Mouse (Mus musculus) limb, embryonic 14.5 days (tissue): Measurements from ENCODE around the gene Rhbdf1. TPM values are rescaled to one million over a fixed set of nuclear protein-coding genes. Genes with fewer than 3 reads are reported as not detected.
"Not testable (repeated sequence)": the region's sequence is repeated elsewhere in the genome, so short reads cannot be mapped to it uniquely, and the experiment has no call there.

Experiments
- ATAC-seq: fragments of 200-750 bp; cut with Nextera tagmentation; 2 replicates; pipeline ENCODE4 v1.8.0; 2017; ENCODE audit warnings: low read depth, moderate number of reproducible peaks, moderate TSS enrichment; ENCODE audit not compliant: low FRiP score
- DNase-seq: peaks from one replicate; pipeline ENCODE4 v3.0.0-alpha.2; 2015; ENCODE audit warnings: low spot score
- H3K27ac ChIP-seq: fragments of 300-500 bp; sonication (generic); replicated peaks from 2 replicates; pipeline ENCODE4 v1.5.1; 2014; ENCODE audit warnings: low read depth, mild to moderate bottlenecking, low read length, moderate library complexity, mixed read lengths
- H3K27me3 ChIP-seq: fragments of 300-500 bp; sonication (generic); 2 replicates; pipeline ENCODE4 v1.6.1; 2014; ENCODE audit warnings: low read length, mixed read lengths; ENCODE audit not compliant: control insufficient read depth, insufficient read depth
- H3K36me3 ChIP-seq: fragments of 300-500 bp; sonication (generic); 2 replicates; pipeline ENCODE4 v1.6.1; 2014; ENCODE audit warnings: mild to moderate bottlenecking, low read length, moderate library complexity, mixed read lengths; ENCODE audit not compliant: control insufficient read depth, insufficient read depth
- H3K4me1 ChIP-seq: fragments of 300-500 bp; sonication (generic); 2 replicates; pipeline ENCODE4 v1.6.1; 2014; ENCODE audit warnings: antibody characterized with exemption, low read length, mixed read lengths; ENCODE audit not compliant: control insufficient read depth, insufficient read depth
- H3K4me2 ChIP-seq: fragments of 300-500 bp; sonication (generic); replicated peaks from 2 replicates; pipeline ENCODE4 v1.6.1; 2014; ENCODE audit warnings: low read depth, mild to moderate bottlenecking, low read length, moderate library complexity; ENCODE audit not compliant: severe bottlenecking
- H3K4me3 ChIP-seq: fragments of 300-500 bp; sonication (generic); replicated peaks from 2 replicates; pipeline ENCODE4 v1.5.1; 2014; ENCODE audit warnings: low read length
- H3K9ac ChIP-seq: fragments of 300-500 bp; sonication (generic); 2 replicates; pipeline ENCODE4 v1.6.1; 2014; ENCODE audit warnings: mild to moderate bottlenecking, low read depth, low read length, moderate library complexity; ENCODE audit not compliant: severe bottlenecking
- H3K9me3 ChIP-seq: fragments of 300-500 bp; sonication (generic); 2 replicates; pipeline ENCODE4 v1.6.1; 2016; ENCODE audit warnings: low read length; ENCODE audit not compliant: control insufficient read depth
- POLR2A ChIP-seq: fragments of 200-500 bp; IDR thresholded peaks from 2 replicates; pipeline ENCODE4 v1.8.0; 2012; ENCODE audit warnings: inconsistent platforms, mild to moderate bottlenecking, moderate library complexity, borderline replicate concordance; ENCODE audit not compliant: insufficient read depth, insufficient read length; ENCODE audit errors: extremely low read depth
- WGBS: fragments of 180-500 bp; shearing (Covaris S2); extraction: QIAGEN DNeasy Blood & Tissue Kit; methylation state at CpG from one replicate; pipeline ENCODE4 v1.1.7; 2014; 5-methylcytosine and 5-hydroxymethylcytosine counted together
- polyA plus RNA-seq, 2 experiments: library from polyadenylated mRNA; depleted of rRNA in 1 of 2; stranded (reverse) in 1 of 2; unstranded in 1 of 2; fragments of >200 nt; fragmentation: Nextera tagmentation in 1 of 2; extraction: Ambion mirVana in 1 of 2; gene quantifications; 2 replicates each; pipeline versions ENCODE4 v1.2.1 to v1.2.3; 2012 to 2014

Rhbdf1 gene
- polyA plus RNA-seq, 2 experiments = 61.5 to 136 TPM

DNA sequence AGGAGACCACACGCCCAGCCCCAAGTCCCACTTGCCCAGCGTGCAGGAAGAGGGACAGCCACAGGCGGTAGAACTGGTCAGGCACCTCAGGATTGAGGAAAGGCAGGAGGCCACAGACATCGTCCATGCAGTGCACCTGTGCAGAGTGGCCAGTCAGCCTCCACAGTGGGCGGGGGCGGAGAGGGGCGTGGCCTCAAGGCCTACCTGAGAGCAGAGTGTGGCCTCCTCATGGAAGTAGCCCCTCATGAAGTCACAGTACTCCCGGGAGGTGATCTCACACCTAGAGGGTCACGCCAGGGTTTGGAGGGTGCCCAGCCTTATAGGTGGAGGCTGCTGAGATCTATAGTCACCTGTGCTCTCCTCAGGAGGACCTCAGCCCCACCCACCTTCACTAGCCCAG lies 11.5 kb downstream of the Rhbdf1 start:
- Histone ChIP-seq H3K4me1 (peaks cover 5% of the 10 kb centered on the region; the same call in 1 of the 2 replicates), H3K4me2 (no peak overlapping the region), H3K4me3 (no peak overlapping the region), H3K27ac (no peak overlapping the region), H3K9ac (no peak overlapping the region), H3K9me3 (no peaks in the 10 kb centered on the region), H3K36me3 (peaks cover 82% of the 10 kb centered on the region), H3K27me3 (no peaks in the 10 kb centered on the region)
- ATAC-seq (no peak), DNase-seq (no peak)
- no peak for TF ChIP-seq POLR2A
- 90% methylated on average over 9 of the region's 9 CpGs for WGBS

GRCm38 (mm10) chr11:32205058-32205873 lies 16.8 kb downstream of the Rhbdf1 start, which contains the start of gene Snrnp25:
Snrnp25 (plus strand) TSS chr11:32205415.
- H3K9me3 ChIP-seq = no peaks in the 10 kb centered on the region
- ATAC-seq = peak; percentile 100
- H3K9ac ChIP-seq = peak within 1 kb of the TSS; percentile 71
- DNase-seq = peak; percentile 99
- 1% methylated on average over 50 of the region's 52 CpGs for WGBS
- peaks cover 7% of the 10 kb centered on the region; the same call in 1 of the 2 replicates for H3K4me1 ChIP-seq
- peak within 1 kb of the TSS; percentile 69 for H3K4me2 ChIP-seq
- TF ChIP-seq POLR2A = peak; percentile 30; the same call in 1 of the 2 replicates
- H3K27ac ChIP-seq = no peak within 1 kb of the TSS
- H3K36me3 ChIP-seq = peaks cover 28% of the 10 kb centered on the region
- no peaks in the 10 kb centered on the region for H3K27me3 ChIP-seq
- peak within 1 kb of the TSS; percentile 63 for H3K4me3 ChIP-seq

- Histone ChIP-seq H3K27ac (no peak overlapping the region), H3K27me3 (no peaks in the 10 kb centered on the region), H3K4me3 (no peak overlapping the region), H3K4me1 (peaks cover 7% of the 10 kb centered on the region; the same call in 1 of the 2 replicates), H3K9ac (no peak overlapping the region), H3K36me3 (no peaks in the 10 kb centered on the region), H3K9me3 (no peaks in the 10 kb centered on the region), H3K4me2 (no peak overlapping the region)
- DNase-seq (no peak), ATAC-seq (no peak)
- 73% methylated on average over 11 of the region's 11 CpGs for WGBS
- TF ChIP-seq POLR2A = no peak
Measured at GRCm38 (mm10) chr11:32201922-32202685, 20.0 kb downstream of the Rhbdf1 start.

DNA sequence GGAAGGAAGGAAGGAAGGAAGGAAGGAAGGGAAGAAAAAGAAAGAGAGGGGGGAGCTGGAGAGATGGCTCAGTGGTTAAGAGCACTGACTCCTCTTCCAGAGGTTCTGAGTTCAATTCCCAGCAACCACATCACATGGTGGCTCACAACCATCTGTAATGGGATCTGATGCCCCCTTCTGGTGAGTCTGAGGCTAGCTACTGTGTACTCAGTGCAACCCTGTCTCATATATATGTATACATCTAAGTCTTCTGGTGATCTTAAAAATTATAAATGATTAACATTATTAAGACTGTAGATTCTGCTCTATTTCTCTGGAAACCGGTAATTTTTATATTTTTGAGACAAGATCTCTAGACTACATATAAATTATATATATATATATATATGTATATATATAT lies 21.1 kb downstream of the Rhbdf1 start:
- H3K9me3 ChIP-seq, DNase-seq, H3K9ac ChIP-seq, ATAC-seq, H3K4me3 ChIP-seq, H3K27ac ChIP-seq, H3K4me2 ChIP-seq, H3K27me3 ChIP-seq, H3K36me3 ChIP-seq, H3K4me1 ChIP-seq: not testable (repeated sequence)
- WGBS = 61% methylated on average over 1 of the region's 1 CpGs

DNA sequence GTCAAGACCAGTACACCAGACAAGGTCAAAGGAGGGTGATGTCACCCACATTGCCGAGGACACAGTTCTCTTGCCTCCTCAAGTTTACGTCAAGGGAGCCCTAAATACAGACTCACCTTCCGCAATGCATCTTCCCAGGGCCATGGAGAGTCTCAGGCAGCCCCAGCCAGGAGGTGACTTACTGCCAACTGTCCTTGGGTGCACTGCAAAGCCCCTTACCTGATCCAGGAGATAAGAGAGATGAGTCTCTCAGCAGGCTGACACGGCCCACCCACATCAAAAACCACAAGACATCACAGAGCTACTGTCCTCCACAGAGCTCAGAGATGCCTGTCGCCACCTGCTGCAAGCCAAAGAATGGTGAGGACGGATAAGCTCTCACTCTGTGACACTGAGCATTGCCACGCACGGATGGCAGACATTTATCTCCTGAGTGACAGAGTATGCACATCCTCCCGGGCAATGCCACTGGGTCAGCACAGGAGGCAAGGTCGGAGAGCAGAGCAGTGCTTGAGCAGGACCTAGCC lies 22.0 kb downstream of the Rhbdf1 start, which contains the start of gene Il9r:
Il9r (minus strand) TSS at position 205 of the 527 bp plus-strand sequence.
- WGBS = 61% methylated on average over 10 of the region's 10 CpGs

More for the DNA sequence above, 22.0 kb downstream of the Rhbdf1 start, which contains the start of gene Il9r:
- Histone ChIP-seq H3K9ac (no peak within 1 kb of the TSS), H3K4me1 (0 out of 2 replicates have a peak, but pooled peaks cover 2% of the 10 kb centered on the region), H3K4me2 (no peak within 1 kb of the TSS), H3K27me3 (no peaks in the 10 kb centered on the region), H3K9me3 (no peaks in the 10 kb centered on the region), H3K36me3 (no peaks in the 10 kb centered on the region), H3K27ac (no peak within 1 kb of the TSS), H3K4me3 (no peak within 1 kb of the TSS)
- ATAC-seq = no peak
- no peak for DNase-seq
- TF ChIP-seq POLR2A = no peak
